Mouse (Mus musculus): ENCODE results near the gene Vmn1r160.
"Not testable (repeated sequence)": the region's sequence is repeated elsewhere in the genome, so short reads cannot be mapped to it uniquely, and the experiment has no call there.

The Vmn1r160 gene

DNA sequence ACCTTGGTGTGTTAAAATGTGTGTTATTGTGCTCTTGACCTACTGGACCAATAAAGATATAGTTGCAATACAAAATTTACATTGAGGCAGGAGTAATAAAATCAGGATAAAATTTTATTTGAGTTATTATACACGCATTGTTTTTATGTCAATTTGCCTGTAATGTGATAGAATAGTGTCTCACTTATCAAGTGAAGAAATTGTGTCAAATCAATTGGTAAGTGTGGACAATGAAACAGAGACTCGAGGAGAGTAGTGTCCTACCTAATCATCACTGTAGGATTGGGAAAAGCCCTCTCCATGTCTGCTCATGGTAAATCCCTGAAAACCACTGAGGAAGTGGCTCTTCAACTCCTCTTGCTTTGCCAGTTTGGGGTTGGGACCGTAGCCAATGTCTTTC is at the start of gene Vmn1r160:
TSS of gene Vmn1r160 (plus strand) at position 301 of the 400 bp plus-strand sequence.
- in situ Hi-C loops (cut with MboI, MseI): loop anchor here in 1 of 2 experiments (5.0 kb wide), 1 partner anchor 1704 kb away; no protein-coding TSS in a partner anchor

DNA sequence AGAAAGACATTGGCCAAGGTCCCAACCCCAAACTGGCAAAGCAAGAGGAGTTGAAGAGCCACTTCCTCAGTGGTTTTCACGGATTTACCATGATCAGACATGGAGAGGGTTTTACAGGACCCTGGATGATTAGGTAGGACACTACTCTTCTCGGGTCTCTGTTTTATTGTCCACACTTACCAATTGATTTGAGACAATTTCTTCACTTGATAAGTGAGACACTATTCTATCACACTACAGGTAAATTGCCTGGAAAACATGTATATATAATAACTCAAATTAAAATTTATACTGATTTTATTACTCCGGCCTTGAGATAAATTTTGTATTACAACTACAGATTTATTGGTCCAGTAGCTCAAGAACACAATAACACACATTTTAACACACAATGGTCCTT is 27.5 kb upstream of the Vmn1r160 start, which contains the start of gene Vmn1r159:
TSS of gene Vmn1r159 (minus strand) at position 101 of the 400 bp plus-strand sequence.
- in situ Hi-C loops (cut with MboI, MseI): not testable (repeated sequence)

Data from T-helper 17 cell (primary cell).